Mouse (Mus musculus) intestine, postnatal 0 days (tissue): ENCODE data around the gene Chst15. TPM values are rescaled to one million over a fixed set of nuclear protein-coding genes. Genes with fewer than 3 reads are reported as not detected.

ENCODE experiments used
- ATAC-seq: fragments of 200-750 bp; cut with Nextera tagmentation; 2 replicates; pipeline ENCODE4 v1.8.0; 2017; ENCODE audit warnings: mild to moderate bottlenecking, moderate TSS enrichment, moderate library complexity
- H3K27ac ChIP-seq: fragments of 300-500 bp; sonication (generic); 2 replicates; pipeline ENCODE4 v1.5.1; 2014; ENCODE audit warnings: mild to moderate bottlenecking, low read depth, low read length, moderate library complexity
- H3K27me3 ChIP-seq: fragments of 300-500 bp; sonication (generic); replicated peaks from 2 replicates; pipeline ENCODE4 v1.6.1; 2014; ENCODE audit warnings: low read length, mixed read lengths; ENCODE audit not compliant: control insufficient read depth, insufficient read depth
- H3K36me3 ChIP-seq: fragments of 300-500 bp; sonication (generic); 2 replicates; pipeline ENCODE4 v1.6.1; 2014; ENCODE audit warnings: mild to moderate bottlenecking, moderate library complexity; ENCODE audit not compliant: control insufficient read depth, insufficient read depth
- H3K4me1 ChIP-seq: fragments of 300-500 bp; sonication (generic); replicated peaks from 2 replicates; pipeline ENCODE4 v1.6.1; 2014; ENCODE audit warnings: antibody characterized with exemption, low read length, mixed read lengths; ENCODE audit not compliant: control insufficient read depth, insufficient read depth
- H3K4me2 ChIP-seq: fragments of 300-500 bp; sonication (generic); replicated peaks from 2 replicates; pipeline ENCODE4 v1.6.1; 2014; ENCODE audit warnings: low read depth, mild to moderate bottlenecking, moderate library complexity
- H3K4me3 ChIP-seq: fragments of 300-500 bp; sonication (generic); 2 replicates; pipeline ENCODE4 v1.5.1; 2014; ENCODE audit warnings: low read depth, low read length
- H3K9ac ChIP-seq: fragments of 300-500 bp; sonication (generic); 2 replicates; pipeline ENCODE4 v1.6.1; 2014; ENCODE audit warnings: mild to moderate bottlenecking, low read depth, low read length
- H3K9me3 ChIP-seq: fragments of 300-500 bp; sonication (generic); 2 replicates; pipeline ENCODE4 v1.6.1; 2016; ENCODE audit warnings: mixed run types; ENCODE audit not compliant: control insufficient read depth
- CTCF ChIP-seq: sonication (generic); IDR thresholded peaks from 2 replicates; pipeline ENCODE4 v1.5.1; 2016; ENCODE audit warnings: low read depth, mild to moderate bottlenecking, control low read depth, antibody characterized with exemption, moderate library complexity
- WGBS: fragments of 180-500 bp; shearing (Covaris S2); extraction: QIAGEN DNeasy Blood & Tissue Kit; methylation state at CpG from one replicate; pipeline ENCODE4 v1.1.7; 2014; 5-methylcytosine and 5-hydroxymethylcytosine counted together
- polyA plus RNA-seq: library from polyadenylated mRNA; unstranded; fragments of >200 nt; fragmentation: Nextera tagmentation; extraction: Ambion mirVana; gene quantifications from 2 replicates; pipeline ENCODE4 v1.2.1, GENCODE M21; 2015

The Chst15 gene
- polyA plus RNA-seq, 1 experiment from 2014 or later, result 7.9 TPM

- Histone ChIP-seq H3K36me3 (peaks cover 17% of the 10 kb centered on the region), H3K27me3 (no peaks in the 10 kb centered on the region), H3K4me2 (no peak overlapping the region), H3K9ac (no peak overlapping the region), H3K4me3 (no peak overlapping the region), H3K4me1 (no peaks in the 10 kb centered on the region), H3K9me3 (no peaks in the 10 kb centered on the region), H3K27ac (no peak overlapping the region)
- WGBS, result 72% methylated on average over 6 of the region's 6 CpGs
- ATAC-seq, result no peak
- no peak for TF ChIP-seq CTCF
These were observed 53.8 kb downstream of the Chst15 start for GRCm38 (mm10) chr7:132263186-132263585.

DNA sequence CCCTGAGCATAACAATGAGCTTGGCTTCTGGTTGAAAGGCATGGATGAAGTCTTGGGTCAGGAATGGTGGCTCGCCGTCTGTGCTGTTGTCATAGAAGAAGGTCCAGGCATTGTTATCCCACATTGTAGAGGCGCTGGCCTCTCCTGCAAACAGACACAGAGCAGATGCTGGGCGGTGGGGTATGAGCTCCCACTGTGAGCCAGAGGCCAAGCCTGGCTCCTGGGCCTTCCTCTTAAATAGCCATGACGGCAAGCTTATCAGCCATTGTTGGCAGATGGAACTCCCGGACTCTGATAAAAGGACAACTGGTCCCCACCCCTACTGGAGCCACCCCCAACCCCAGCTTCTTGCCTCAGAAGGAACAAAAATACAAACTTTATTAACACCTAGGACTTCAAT lies 54.3 kb downstream of the Chst15 start:
- WGBS, result 59% methylated on average over 6 of the region's 6 CpGs
- Histone ChIP-seq H3K4me2 (no peak overlapping the region), H3K9me3 (no peaks in the 10 kb centered on the region), H3K36me3 (peaks cover 16% of the 10 kb centered on the region), H3K4me3 (no peak overlapping the region), H3K27me3 (no peaks in the 10 kb centered on the region), H3K9ac (no peak overlapping the region), H3K27ac (no peak overlapping the region), H3K4me1 (no peaks in the 10 kb centered on the region)
- no peak for ATAC-seq
- TF ChIP-seq CTCF, result no peak

GRCm38 (mm10) chr7:132261885-132262284 lies 55.1 kb downstream of the Chst15 start:
- Histone ChIP-seq H3K27me3 (no peaks in the 10 kb centered on the region), H3K4me1 (no peaks in the 10 kb centered on the region), H3K4me2 (no peak overlapping the region), H3K9me3 (no peaks in the 10 kb centered on the region), H3K9ac (no peak overlapping the region), H3K36me3 (peaks cover 16% of the 10 kb centered on the region), H3K27ac (no peak overlapping the region), H3K4me3 (no peak overlapping the region)
- 33% methylated on average over 3 of the region's 3 CpGs for WGBS
- no peak for ATAC-seq
- no peak for TF ChIP-seq CTCF

DNA sequence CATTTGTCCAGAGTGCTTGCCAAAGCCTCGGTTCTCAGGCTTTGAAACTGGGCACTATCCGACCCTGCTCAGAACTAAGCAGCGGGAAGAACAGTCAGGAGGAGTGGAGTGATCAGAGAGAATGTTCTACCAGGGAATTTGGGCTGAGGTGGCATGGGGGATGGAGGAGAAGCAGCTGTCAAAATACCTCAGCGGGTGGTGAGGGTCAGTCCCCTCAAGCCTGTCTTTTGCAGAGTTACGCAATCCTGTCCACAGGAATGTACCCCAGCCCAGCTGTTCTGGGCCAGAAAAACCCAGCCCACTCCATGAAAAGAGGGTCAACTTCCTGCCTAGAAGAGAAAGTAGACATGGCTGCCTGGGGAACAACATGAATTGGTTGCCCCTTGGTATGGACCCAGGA lies 56.4 kb downstream of the Chst15 start:
- 72% methylated on average over 5 of the region's 5 CpGs for WGBS
- H3K9ac ChIP-seq, result no peak overlapping the region
- H3K27ac ChIP-seq, result no peak overlapping the region
- peaks cover 5% of the 10 kb centered on the region; the same call in 1 of the 2 replicates for H3K36me3 ChIP-seq
- ATAC-seq, result no peak
- H3K9me3 ChIP-seq, result no peaks in the 10 kb centered on the region
- no peaks in the 10 kb centered on the region for H3K27me3 ChIP-seq
- H3K4me2 ChIP-seq, result no peak overlapping the region
- no peak for TF ChIP-seq CTCF
- H3K4me1 ChIP-seq, result no peaks in the 10 kb centered on the region
- no peak overlapping the region for H3K4me3 ChIP-seq

DNA sequence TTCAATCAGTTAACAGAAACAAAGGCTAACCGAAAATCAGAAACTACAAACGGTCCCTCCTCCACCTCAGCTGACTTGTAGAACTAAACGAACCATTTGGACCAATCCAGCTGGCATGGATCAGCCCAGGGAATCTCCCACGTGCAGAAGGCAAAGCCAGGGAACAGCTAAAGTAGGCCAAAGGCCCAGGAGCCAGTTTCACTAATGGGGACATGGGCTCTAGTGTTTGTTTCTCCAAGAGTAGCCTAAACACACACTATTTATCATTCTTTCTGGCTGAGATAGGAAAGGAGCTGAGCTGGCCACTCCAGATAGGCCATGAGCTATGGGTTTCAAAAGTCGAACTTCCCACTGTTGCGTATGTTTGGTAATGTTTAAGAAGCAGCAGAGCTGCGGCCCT lies 58.2 kb downstream of the Chst15 start:
- no peak for TF ChIP-seq CTCF
- 43% methylated on average over 7 of the region's 7 CpGs for WGBS
- no peak overlapping the region for H3K9ac ChIP-seq
- H3K4me2 ChIP-seq, result no peak overlapping the region
- H3K27me3 ChIP-seq, result no peaks in the 10 kb centered on the region
- no peaks in the 10 kb centered on the region; the same call in 1 of the 2 replicates for H3K36me3 ChIP-seq
- no peak overlapping the region for H3K4me3 ChIP-seq
- no peaks in the 10 kb centered on the region for H3K4me1 ChIP-seq
- no peaks in the 10 kb centered on the region for H3K9me3 ChIP-seq
- H3K27ac ChIP-seq, result 0 out of 2 replicates have a peak overlapping the region, but pooled peaks have one; percentile 54
- ATAC-seq, result peak; percentile 38; the same call in 1 of the 2 replicates

DNA sequence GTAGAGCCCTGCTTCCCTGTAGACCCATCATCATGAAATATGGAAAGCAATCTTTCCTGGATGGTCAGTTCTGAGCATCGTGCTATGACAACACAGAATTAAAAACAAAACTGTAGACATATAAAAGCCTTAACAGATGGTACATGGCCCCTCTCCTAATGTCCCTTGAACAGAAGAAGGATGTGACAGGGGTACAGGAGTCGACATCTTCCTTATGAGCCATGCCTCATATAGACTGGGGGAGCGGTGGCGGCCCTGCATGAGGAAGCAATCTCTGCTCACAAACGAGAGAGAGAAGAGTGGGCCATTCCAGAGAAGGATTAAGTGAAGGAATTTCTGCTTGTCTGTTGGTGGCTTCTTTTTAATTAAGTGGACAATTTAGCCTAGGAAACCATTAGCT lies 58.8 kb downstream of the Chst15 start:
- no peaks in the 10 kb centered on the region for H3K27me3 ChIP-seq
- H3K4me1 ChIP-seq, result no peaks in the 10 kb centered on the region
- no peaks in the 10 kb centered on the region; the same call in 1 of the 2 replicates for H3K36me3 ChIP-seq
- 74% methylated on average over 5 of the region's 5 CpGs for WGBS
- peak overlapping the region; percentile 54; the same call in 1 of the 2 replicates for H3K27ac ChIP-seq
- no peak overlapping the region for H3K4me2 ChIP-seq
- TF ChIP-seq CTCF, result no peak
- no peak overlapping the region for H3K4me3 ChIP-seq
- no peaks in the 10 kb centered on the region for H3K9me3 ChIP-seq
- no peak for ATAC-seq
- H3K9ac ChIP-seq, result no peak overlapping the region

DNA sequence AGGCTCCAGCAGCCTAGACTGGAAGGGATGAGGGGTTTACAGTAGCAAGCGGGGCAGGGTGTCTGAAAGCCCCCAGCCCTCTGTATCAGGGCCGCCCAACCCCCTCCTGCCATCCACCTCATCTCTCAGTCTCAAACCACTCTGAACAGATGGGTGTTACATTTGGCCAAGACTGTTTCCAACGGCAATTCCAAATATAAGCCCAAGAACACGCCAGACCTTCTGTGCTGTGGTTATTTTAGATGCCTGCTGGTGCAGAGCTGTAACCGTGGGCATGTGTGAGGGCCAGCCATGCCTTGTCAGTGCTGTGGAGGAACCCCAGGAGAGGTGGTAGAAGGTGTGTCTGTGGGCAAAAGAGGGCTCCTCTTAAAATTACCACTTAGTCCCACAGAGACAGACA lies 63.5 kb downstream of the Chst15 start:
- no peak for TF ChIP-seq CTCF
- H3K9me3 ChIP-seq, result no peaks in the 10 kb centered on the region

More for the DNA sequence above, 63.5 kb downstream of the Chst15 start:
- ATAC-seq, result no peak
- peaks cover 6% of the 10 kb centered on the region; the same call in 1 of the 2 replicates for H3K36me3 ChIP-seq
- no peak overlapping the region for H3K4me3 ChIP-seq
- H3K4me1 ChIP-seq, result no peaks in the 10 kb centered on the region
- no peak overlapping the region for H3K27ac ChIP-seq
- no peaks in the 10 kb centered on the region for H3K27me3 ChIP-seq
- no peak overlapping the region for H3K4me2 ChIP-seq
- WGBS, result 81% methylated on average over 5 of the region's 5 CpGs
- H3K9ac ChIP-seq, result no peak overlapping the region
